Mouse (Mus musculus): ENCODE measurements around the gene Kirrel2.

The Kirrel2 gene

DNA sequence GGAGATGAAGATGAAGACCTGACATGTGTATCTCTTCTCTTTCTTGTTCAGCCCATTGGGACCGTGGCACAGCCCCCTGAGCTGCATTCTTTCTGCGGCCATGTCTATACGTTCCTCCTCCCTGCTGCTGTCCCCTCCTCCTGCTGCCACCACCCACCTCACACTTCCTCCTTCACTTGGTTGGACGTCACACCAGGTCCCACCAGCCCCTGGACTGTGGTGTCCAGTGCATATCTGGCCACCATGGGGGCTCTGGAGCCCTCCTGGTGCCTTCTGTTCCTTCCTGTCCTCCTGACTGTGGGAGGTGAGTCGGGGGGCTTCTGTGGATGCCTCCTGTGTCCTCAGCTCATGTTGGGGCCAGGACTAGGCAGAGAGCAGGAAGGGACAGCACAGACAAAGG lies 43.9 kb downstream of the Kirrel2 start, which contains the start of gene Tyrobp:
TSS of gene Tyrobp (plus strand) at position 165 of the 400 bp plus-strand sequence.
- no peak for DNase-seq (ENCODE audit: low read depth, low spot score)

- DNase-seq (ENCODE audit: low read depth, low spot score) = no peak
Measured at GRCm38 (mm10) chr7:30412735-30413147, 44.7 kb downstream of the Kirrel2 start.

DNA sequence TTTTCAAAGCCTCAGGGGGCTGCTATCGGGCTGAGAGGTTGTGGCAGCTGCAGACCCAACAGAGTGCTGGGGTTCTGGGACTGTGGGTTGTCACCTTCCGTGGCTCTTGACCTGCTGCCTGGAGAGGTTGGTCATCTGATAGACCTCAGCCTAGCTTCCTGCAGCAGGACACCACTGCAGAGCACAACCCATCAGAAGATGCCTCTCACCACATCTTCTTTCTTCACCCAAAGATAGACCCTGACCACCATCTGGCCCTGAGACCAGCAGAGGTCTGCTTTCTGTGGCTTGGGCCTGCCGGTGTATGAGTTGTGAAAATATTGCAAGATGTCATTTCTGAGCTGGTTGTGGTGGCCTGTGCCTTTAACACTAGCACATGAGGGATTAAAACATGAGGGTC lies 46.5 kb downstream of the Kirrel2 start:
- DNase-seq (ENCODE audit: low read depth, low spot score) = no peak

DNA sequence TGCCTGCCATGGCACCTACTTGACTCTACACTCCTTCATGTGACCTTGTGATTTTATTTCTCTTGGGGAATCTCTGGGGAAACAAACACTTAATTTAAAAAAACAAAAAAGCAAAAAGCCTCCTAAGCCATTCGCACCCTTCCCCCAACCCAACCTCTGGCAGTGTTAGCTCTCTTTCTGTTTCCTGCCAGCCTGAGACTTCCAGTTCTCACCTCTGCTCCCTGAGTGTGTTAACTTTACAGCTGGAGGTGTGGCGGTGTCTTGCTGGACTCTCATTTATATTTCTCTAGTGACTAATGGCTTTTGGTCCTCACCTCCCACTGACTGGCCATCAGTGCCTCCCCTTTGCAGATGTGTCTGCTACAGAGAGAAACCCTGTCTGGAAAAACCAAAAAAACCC lies 47.7 kb downstream of the Kirrel2 start:
- DNase-seq (ENCODE audit: low read depth, low spot score) = no peak

DNA sequence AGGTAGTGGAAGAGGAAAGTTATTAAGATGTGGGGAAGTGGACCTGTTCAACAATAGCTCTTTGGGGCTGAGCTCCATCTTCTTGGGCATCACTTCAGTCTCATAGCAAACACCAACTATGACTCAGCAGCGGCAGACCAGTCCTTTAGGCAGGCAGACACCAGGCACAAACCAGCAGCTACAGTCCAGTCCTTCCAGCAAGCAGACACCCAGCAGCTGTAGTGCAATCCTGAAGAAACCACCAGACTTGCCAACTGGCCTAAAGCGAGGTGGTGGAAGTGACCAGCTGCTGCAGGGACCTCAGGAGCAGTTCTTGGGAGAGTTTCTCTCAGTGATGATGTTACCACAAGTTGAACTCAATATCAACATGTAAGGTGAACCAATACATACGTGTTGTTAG lies 48.9 kb downstream of the Kirrel2 start:
- no peak for DNase-seq (ENCODE audit: low read depth, low spot score)

GRCm38 (mm10) chr7:30402343-30402742 lies 55.1 kb downstream of the Kirrel2 start:
- no peak for DNase-seq (ENCODE audit: low read depth, low spot score)

- no peak for DNase-seq (ENCODE audit: low read depth, low spot score)
Measured at GRCm38 (mm10) chr7:30399671-30400070, 57.8 kb downstream of the Kirrel2 start.
